Mouse (Mus musculus) cerebellum, adult 8-10 months (tissue): ENCODE data around the gene Prelid1.

Experiments used
- DNase-seq: peaks from one replicate; pipeline ENCODE4 v3.0.0; 2022

Prelid1 gene

GRCm38 (mm10) chr13:55319931-55320533 lies at the start of gene Prelid1:
Gene Prelid1, plus strand, starts transcription at chr13:55320500.
- DNase-seq, result no peak

GRCm38 (mm10) chr13:55277203-55277602 lies 43.1 kb upstream of the Prelid1 start:
- DNase-seq, result no peak

- no peak for DNase-seq
Measured at GRCm38 (mm10) chr13:55277646-55278045, 42.7 kb upstream of the Prelid1 start.

- DNase-seq, result no peak
Measured at GRCm38 (mm10) chr13:55288854-55289253, 31.4 kb upstream of the Prelid1 start.

GRCm38 (mm10) chr13:55296760-55297159 lies 23.5 kb upstream of the Prelid1 start:
- no peak for DNase-seq

GRCm38 (mm10) chr13:55300913-55301312 lies 19.4 kb upstream of the Prelid1 start:
- DNase-seq, result no peak

GRCm38 (mm10) chr13:55312028-55312630 lies 8.2 kb upstream of the Prelid1 start:
- DNase-seq, result no peak

- DNase-seq, result no peak
Measured at GRCm38 (mm10) chr13:55313051-55313450, 7.2 kb upstream of the Prelid1 start.

GRCm38 (mm10) chr13:55314891-55315412 lies 5.3 kb upstream of the Prelid1 start:
- DNase-seq, result no peak

GRCm38 (mm10) chr13:55318351-55318750 lies 1.9 kb upstream of the Prelid1 start:
- no peak for DNase-seq

- peak; percentile 83 for DNase-seq
Measured at GRCm38 (mm10) chr13:55321434-55322129, 1.3 kb downstream of the Prelid1 start, which contains the start of gene Rab24. Gene Rab24, minus strand, starts transcription at chr13:55321946.

GRCm38 (mm10) chr13:55322130-55322825 lies 2.0 kb downstream of the Prelid1 start:
- DNase-seq, result peak; percentile 45

- no peak for DNase-seq
Measured at GRCm38 (mm10) chr13:55325596-55325995, 5.3 kb downstream of the Prelid1 start.

- no peak for DNase-seq
Measured at GRCm38 (mm10) chr13:55327169-55327568, 6.9 kb downstream of the Prelid1 start.

GRCm38 (mm10) chr13:55327633-55328032 lies 7.3 kb downstream of the Prelid1 start:
- peak; percentile 78 for DNase-seq

- no peak for DNase-seq
Measured at GRCm38 (mm10) chr13:55328171-55328570, 7.9 kb downstream of the Prelid1 start.

- DNase-seq, result no peak
Measured at GRCm38 (mm10) chr13:55328641-55329040, 8.3 kb downstream of the Prelid1 start.

GRCm38 (mm10) chr13:55329109-55329682 lies 8.9 kb downstream of the Prelid1 start:
- no peak for DNase-seq

- DNase-seq, result peak; percentile 65
Measured at GRCm38 (mm10) chr13:55329683-55330566, 9.6 kb downstream of the Prelid1 start, which contains the start of gene Mxd3. Gene Mxd3, minus strand, starts transcription at chr13:55329823.

GRCm38 (mm10) chr13:55330567-55331400 lies 10.5 kb downstream of the Prelid1 start:
- no peak for DNase-seq

- DNase-seq, result no peak
Measured at GRCm38 (mm10) chr13:55332331-55332730, 12.0 kb downstream of the Prelid1 start.
